Mouse (Mus musculus) intestine, embryonic 16.5 days (tissue): ENCODE results near the gene Kirrel3. TPM values are rescaled to one million over a fixed set of nuclear protein-coding genes. Genes with fewer than 3 reads are reported as not detected.

Experiments
- ATAC-seq: fragments of 200-750 bp; cut with Nextera tagmentation; 2 replicates; pipeline ENCODE4 v1.8.0; 2017; ENCODE audit warnings: moderate TSS enrichment, moderate library complexity
- H3K27ac ChIP-seq: fragments of 300-500 bp; sonication (generic); 2 replicates; pipeline ENCODE4 v1.5.1; 2014; ENCODE audit warnings: mild to moderate bottlenecking, low read length
- H3K27me3 ChIP-seq: fragments of 300-500 bp; sonication (generic); replicated peaks from 2 replicates; pipeline ENCODE4 v1.6.1; 2014; ENCODE audit warnings: low read length, control low read depth, mixed read lengths; ENCODE audit not compliant: control insufficient read depth, insufficient read depth
- H3K36me3 ChIP-seq: fragments of 300-500 bp; sonication (generic); 2 replicates; pipeline ENCODE4 v1.6.1; 2014; ENCODE audit warnings: low read length, control low read depth; ENCODE audit not compliant: control insufficient read depth, insufficient read depth
- H3K4me1 ChIP-seq: fragments of 300-500 bp; sonication (generic); 2 replicates; pipeline ENCODE4 v1.6.1; 2014; ENCODE audit warnings: low read length, control low read depth, mixed read lengths; ENCODE audit not compliant: control insufficient read depth, insufficient read depth
- H3K4me2 ChIP-seq: fragments of 300-500 bp; sonication (generic); 2 replicates; pipeline ENCODE4 v1.6.1; 2014; ENCODE audit warnings: low read depth, low read length, control low read depth
- H3K4me3 ChIP-seq: fragments of 300-500 bp; sonication (generic); 2 replicates; pipeline ENCODE4 v1.5.1; 2014; ENCODE audit warnings: mild to moderate bottlenecking, low read length
- H3K9ac ChIP-seq: fragments of 300-500 bp; sonication (generic); 2 replicates; pipeline ENCODE4 v1.6.1; 2014; ENCODE audit warnings: low read depth, low read length
- H3K9me3 ChIP-seq: fragments of 300-500 bp; sonication (generic); 2 replicates; pipeline ENCODE4 v1.6.1; 2016; ENCODE audit warnings: low read length, control low read depth; ENCODE audit not compliant: control insufficient read depth
- WGBS: fragments of 180-500 bp; shearing (Covaris S2); extraction: QIAGEN DNeasy Blood & Tissue Kit; methylation state at CpG from one replicate; pipeline ENCODE4 v1.1.7; 2014; 5-methylcytosine and 5-hydroxymethylcytosine counted together
- polyA plus RNA-seq: library from polyadenylated mRNA; unstranded; fragments of >200 nt; fragmentation: Nextera tagmentation; extraction: Ambion mirVana; gene quantifications from 2 replicates; pipeline ENCODE4 v1.2.1, GENCODE M21; 2015

Gene Kirrel3
- polyA plus RNA-seq, 1 experiment from 2014 or later = 1.7 TPM

DNA sequence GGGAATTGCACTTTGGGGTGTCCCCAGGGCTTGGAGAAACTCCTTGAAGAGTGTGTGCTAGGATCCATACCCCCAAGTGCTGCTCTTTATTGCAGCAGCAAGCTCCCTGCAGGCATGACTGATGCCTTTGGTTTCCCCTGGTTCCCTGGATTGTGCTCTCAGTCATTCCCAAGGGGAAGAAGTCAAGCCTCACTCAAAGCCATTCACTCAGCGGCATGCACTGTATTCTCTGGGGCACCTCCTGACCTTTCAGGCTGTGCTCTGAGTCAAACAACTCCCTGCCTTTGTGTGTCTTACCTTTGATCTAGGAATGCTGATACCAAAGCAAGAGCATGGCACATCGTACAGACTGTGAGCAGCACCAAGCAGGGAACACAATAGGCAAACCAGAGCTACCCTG lies 396.5 kb downstream of the Kirrel3 start:
- Histone ChIP-seq H3K4me3 (no peak overlapping the region), H3K4me2 (no peak overlapping the region), H3K9me3 (no peaks in the 10 kb centered on the region), H3K36me3 (no peaks in the 10 kb centered on the region), H3K9ac (no peak overlapping the region), H3K4me1 (no peaks in the 10 kb centered on the region), H3K27ac (no peak overlapping the region), H3K27me3 (no peaks in the 10 kb centered on the region)
- 19% methylated on average over 2 of the region's 2 CpGs for WGBS
- no peak for ATAC-seq

GRCm38 (mm10) chr9:34883122-34883521 lies 397.4 kb downstream of the Kirrel3 start:
- Histone ChIP-seq H3K4me2 (no peak overlapping the region), H3K9ac (no peak overlapping the region), H3K9me3 (no peaks in the 10 kb centered on the region), H3K4me1 (no peaks in the 10 kb centered on the region), H3K27ac (no peak overlapping the region), H3K4me3 (no peak overlapping the region), H3K36me3 (no peaks in the 10 kb centered on the region), H3K27me3 (no peaks in the 10 kb centered on the region)
- ATAC-seq = no peak
- 38% methylated on average over 4 of the region's 4 CpGs for WGBS

GRCm38 (mm10) chr9:34884325-34884724 lies 398.6 kb downstream of the Kirrel3 start:
- 87% methylated on average over 3 of the region's 3 CpGs for WGBS
- H3K9me3 ChIP-seq = no peaks in the 10 kb centered on the region
- H3K9ac ChIP-seq = no peak overlapping the region
- H3K4me3 ChIP-seq = no peak overlapping the region
- no peaks in the 10 kb centered on the region for H3K4me1 ChIP-seq
- H3K27me3 ChIP-seq = no peaks in the 10 kb centered on the region
- no peak for ATAC-seq
- H3K27ac ChIP-seq = no peak overlapping the region
- no peaks in the 10 kb centered on the region for H3K36me3 ChIP-seq
- H3K4me2 ChIP-seq = no peak overlapping the region

DNA sequence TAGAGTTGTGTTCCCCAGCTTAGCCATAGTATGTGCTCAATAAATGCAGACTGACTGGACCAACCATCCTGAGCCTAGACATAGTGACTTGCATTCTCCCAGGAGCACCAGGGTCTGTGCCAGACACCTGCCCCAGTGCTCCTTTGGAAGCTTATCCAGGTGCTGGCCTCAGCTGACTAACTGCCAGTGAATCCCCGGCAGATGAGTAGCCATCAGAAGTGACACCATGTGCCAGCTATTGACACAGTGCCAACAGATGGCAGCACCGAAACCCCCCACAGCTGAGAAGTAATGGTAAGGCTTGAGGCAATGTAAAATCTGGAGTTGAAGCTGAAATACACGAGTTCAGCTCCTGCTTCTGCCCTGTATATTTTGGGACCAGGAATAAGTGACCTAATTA lies 399.2 kb downstream of the Kirrel3 start:
- no peak for ATAC-seq
- H3K9ac ChIP-seq = no peak overlapping the region
- H3K4me1 ChIP-seq = no peaks in the 10 kb centered on the region
- 80% methylated on average over 3 of the region's 3 CpGs for WGBS
- H3K36me3 ChIP-seq = no peaks in the 10 kb centered on the region
- no peak overlapping the region for H3K27ac ChIP-seq
- no peaks in the 10 kb centered on the region for H3K27me3 ChIP-seq
- no peak overlapping the region for H3K4me2 ChIP-seq
- no peak overlapping the region for H3K4me3 ChIP-seq
- no peaks in the 10 kb centered on the region for H3K9me3 ChIP-seq

DNA sequence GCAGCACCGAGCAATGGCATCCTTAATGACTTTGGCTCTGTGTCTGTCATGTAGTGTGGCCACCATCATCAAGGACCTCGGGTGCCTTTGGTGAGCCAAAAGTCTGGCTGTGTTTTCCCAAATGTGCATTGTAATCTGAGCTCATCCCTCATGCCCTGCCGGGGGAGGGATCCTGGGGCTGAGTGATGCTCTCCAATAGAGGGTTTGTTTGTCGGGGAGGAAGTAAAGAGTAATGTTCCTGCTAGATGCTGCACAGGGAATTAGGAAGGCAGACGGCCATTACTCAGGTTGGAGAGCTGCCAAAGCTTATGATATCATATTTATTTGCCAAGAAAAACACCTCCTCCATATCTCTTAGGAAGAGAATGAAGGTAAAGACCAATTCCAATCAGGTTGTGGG lies 401.1 kb downstream of the Kirrel3 start:
- H3K27ac ChIP-seq = no peak overlapping the region
- H3K27me3 ChIP-seq = no peaks in the 10 kb centered on the region
- H3K4me3 ChIP-seq = no peak overlapping the region
- ATAC-seq = no peak
- H3K9ac ChIP-seq = no peak overlapping the region
- H3K4me2 ChIP-seq = no peak overlapping the region
- no peaks in the 10 kb centered on the region for H3K4me1 ChIP-seq
- no peaks in the 10 kb centered on the region for H3K9me3 ChIP-seq
- 30% methylated on average over 5 of the region's 5 CpGs for WGBS
- no peaks in the 10 kb centered on the region for H3K36me3 ChIP-seq

DNA sequence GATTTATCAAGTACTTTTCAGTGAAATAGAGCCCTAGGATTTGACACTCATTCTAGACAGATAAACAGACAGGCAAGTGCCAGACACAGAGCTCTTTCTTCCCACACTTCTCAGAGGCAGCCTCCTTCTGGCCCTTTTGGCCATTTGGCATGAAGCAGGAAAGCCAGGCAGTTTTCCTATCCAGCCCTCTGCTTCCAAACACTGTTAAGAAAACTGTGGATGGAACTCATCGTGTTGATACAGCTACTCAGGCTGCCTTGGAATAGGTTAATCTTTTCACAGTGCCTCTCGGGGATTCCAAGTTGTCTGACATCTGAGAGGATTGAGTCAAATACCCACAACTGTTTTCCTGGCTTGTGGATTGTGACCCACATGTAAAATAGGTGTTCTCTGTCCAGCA lies 401.5 kb downstream of the Kirrel3 start:
- Histone ChIP-seq H3K4me1 (no peaks in the 10 kb centered on the region), H3K9ac (no peak overlapping the region)
- 40% methylated on average over 2 of the region's 2 CpGs for WGBS

DNA sequence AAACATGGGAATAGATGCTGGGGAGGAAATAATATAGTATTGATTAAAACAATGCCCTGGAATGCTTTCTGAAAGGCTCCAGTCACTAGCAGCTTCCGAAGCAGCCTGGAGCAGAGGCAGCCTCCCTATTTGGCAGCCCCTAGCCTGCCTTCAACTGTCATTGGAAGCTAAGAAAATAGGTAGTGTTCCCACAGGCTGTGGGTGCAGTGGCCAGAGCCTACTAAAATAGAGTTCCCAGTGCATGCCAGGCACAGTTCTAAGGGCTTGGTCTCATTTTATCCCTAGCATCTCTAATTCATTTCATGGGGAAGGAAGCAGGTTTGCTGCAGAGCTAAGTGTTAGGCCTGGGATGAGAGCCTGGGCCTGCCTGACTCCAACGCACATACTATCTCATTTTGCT lies 402.6 kb downstream of the Kirrel3 start:
- Histone ChIP-seq H3K4me3 (no peak overlapping the region), H3K36me3 (no peaks in the 10 kb centered on the region), H3K27ac (no peak overlapping the region), H3K9me3 (no peaks in the 10 kb centered on the region), H3K4me1 (no peaks in the 10 kb centered on the region), H3K4me2 (no peak overlapping the region), H3K27me3 (no peaks in the 10 kb centered on the region), H3K9ac (no peak overlapping the region)
- no peak for ATAC-seq
- 84% methylated on average over 2 of the region's 2 CpGs for WGBS

More for the DNA sequence above, 401.5 kb downstream of the Kirrel3 start:
- no peak overlapping the region for H3K4me2 ChIP-seq
- H3K27ac ChIP-seq = no peak overlapping the region
- no peak overlapping the region for H3K4me3 ChIP-seq
- ATAC-seq = no peak
- no peaks in the 10 kb centered on the region for H3K27me3 ChIP-seq
- no peaks in the 10 kb centered on the region for H3K9me3 ChIP-seq
- no peaks in the 10 kb centered on the region for H3K36me3 ChIP-seq

DNA sequence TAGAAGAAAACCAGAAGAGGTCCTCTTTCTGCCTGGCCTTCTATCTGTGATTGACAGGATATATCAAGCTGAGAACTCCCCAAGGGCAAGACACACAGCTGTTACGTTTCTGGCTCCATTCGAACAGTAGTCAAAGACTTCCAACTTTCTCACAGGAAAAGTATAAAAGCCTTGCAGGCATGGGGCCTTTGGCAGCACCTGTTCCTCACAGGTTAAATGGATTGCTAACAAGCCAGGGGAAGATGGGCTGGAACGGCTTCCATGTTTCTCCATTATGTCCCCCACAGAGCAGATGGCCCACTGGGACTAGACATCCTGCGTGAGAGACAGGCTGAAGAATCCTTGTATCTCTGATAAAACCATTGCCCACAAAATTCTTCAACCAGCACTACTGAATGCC lies 415.5 kb downstream of the Kirrel3 start:
- no peak for ATAC-seq
- H3K9me3 ChIP-seq = no peaks in the 10 kb centered on the region
- H3K4me3 ChIP-seq = no peak overlapping the region
- no peaks in the 10 kb centered on the region for H3K27me3 ChIP-seq
- H3K4me1 ChIP-seq = no peaks in the 10 kb centered on the region
- H3K36me3 ChIP-seq = no peaks in the 10 kb centered on the region
- H3K27ac ChIP-seq = no peak overlapping the region
- WGBS = 82% methylated on average over 4 of the region's 4 CpGs
- no peak overlapping the region for H3K9ac ChIP-seq
- H3K4me2 ChIP-seq = no peak overlapping the region

GRCm38 (mm10) chr9:34901888-34902287 lies 416.2 kb downstream of the Kirrel3 start:
- H3K4me1 ChIP-seq = no peaks in the 10 kb centered on the region
- H3K9ac ChIP-seq = no peak overlapping the region
- no peak for ATAC-seq
- H3K36me3 ChIP-seq = no peaks in the 10 kb centered on the region
- no peak overlapping the region for H3K27ac ChIP-seq
- no peaks in the 10 kb centered on the region for H3K27me3 ChIP-seq
- WGBS = 74% methylated on average over 2 of the region's 2 CpGs
- no peak overlapping the region for H3K4me2 ChIP-seq
- H3K9me3 ChIP-seq = no peaks in the 10 kb centered on the region
- H3K4me3 ChIP-seq = no peak overlapping the region

- Histone ChIP-seq H3K27me3 (no peaks in the 10 kb centered on the region), H3K9me3 (no peaks in the 10 kb centered on the region), H3K4me1 (no peaks in the 10 kb centered on the region), H3K27ac (no peak overlapping the region), H3K4me2 (no peak overlapping the region), H3K36me3 (no peaks in the 10 kb centered on the region), H3K9ac (no peak overlapping the region), H3K4me3 (no peak overlapping the region)
- 87% methylated on average over 6 of the region's 6 CpGs for WGBS
- no peak for ATAC-seq
Measured at GRCm38 (mm10) chr9:34905164-34905563, 419.5 kb downstream of the Kirrel3 start.
